Mouse (Mus musculus) stomach, embryonic 16.5 days (tissue): ENCODE data around the gene Olfml2a. TPM values are rescaled to one million over a fixed set of nuclear protein-coding genes. Genes with fewer than 3 reads are reported as not detected.

Experiments
- ATAC-seq: fragments of 200-750 bp; cut with Nextera tagmentation; 2 replicates; pipeline ENCODE4 v1.8.0; 2017; ENCODE audit warnings: moderate number of reproducible peaks, moderate TSS enrichment; ENCODE audit not compliant: insufficient read depth, low FRiP score
- H3K27ac ChIP-seq: fragments of 300-500 bp; sonication (generic); 2 replicates; pipeline ENCODE4 v1.5.1; 2014; ENCODE audit warnings: low read length
- H3K27me3 ChIP-seq: fragments of 300-500 bp; sonication (generic); 2 replicates; pipeline ENCODE4 v1.6.1; 2014; ENCODE audit warnings: low read length, control low read depth, mixed read lengths; ENCODE audit not compliant: control insufficient read depth, insufficient read depth
- H3K36me3 ChIP-seq: fragments of 300-500 bp; sonication (generic); 2 replicates; pipeline ENCODE4 v1.6.1; 2014; ENCODE audit warnings: low read length; ENCODE audit not compliant: control insufficient read depth, insufficient read depth
- H3K4me1 ChIP-seq: fragments of 300-500 bp; sonication (generic); 2 replicates; pipeline ENCODE4 v1.6.1; 2014; ENCODE audit warnings: low read length, control low read depth, mixed read lengths; ENCODE audit not compliant: control insufficient read depth, insufficient read depth
- H3K4me2 ChIP-seq: fragments of 300-500 bp; sonication (generic); 2 replicates; pipeline ENCODE4 v1.6.1; 2014; ENCODE audit warnings: low read depth, low read length, mixed read lengths
- H3K4me3 ChIP-seq: fragments of 300-500 bp; sonication (generic); replicated peaks from 2 replicates; pipeline ENCODE4 v1.5.1; 2014; ENCODE audit warnings: mild to moderate bottlenecking, low read length
- H3K9ac ChIP-seq: fragments of 300-500 bp; sonication (generic); 2 replicates; pipeline ENCODE4 v1.6.1; 2014; ENCODE audit warnings: low read length
- H3K9me3 ChIP-seq: fragments of 300-500 bp; sonication (generic); replicated peaks from 2 replicates; pipeline ENCODE4 v1.6.1; 2016; ENCODE audit warnings: low read length, control low read depth; ENCODE audit not compliant: control insufficient read depth
- WGBS: fragments of 180-500 bp; shearing (Covaris S2); extraction: QIAGEN DNeasy Blood & Tissue Kit; methylation state at CpG from one replicate; pipeline ENCODE4 v1.1.7; 2014; 5-methylcytosine and 5-hydroxymethylcytosine counted together
- polyA plus RNA-seq: library from polyadenylated mRNA; unstranded; fragments of >200 nt; fragmentation: Nextera tagmentation; extraction: Ambion mirVana; gene quantifications from 2 replicates; pipeline ENCODE4 v1.2.1, GENCODE M21; 2015

Olfml2a gene
- polyA plus RNA-seq, 1 experiment from 2014 or later = 4.5 TPM

GRCm38 (mm10) chr2:38944460-38945161 lies 12.8 kb downstream of the Olfml2a start:
- 76% methylated on average over 3 of the region's 3 CpGs for WGBS
- ATAC-seq = no peak
- H3K4me1 ChIP-seq = no peaks in the 10 kb centered on the region
- H3K4me2 ChIP-seq = no peak overlapping the region
- no peak overlapping the region for H3K4me3 ChIP-seq
- H3K27me3 ChIP-seq = no peaks in the 10 kb centered on the region
- no peaks in the 10 kb centered on the region for H3K36me3 ChIP-seq
- no peak overlapping the region for H3K9ac ChIP-seq
- H3K27ac ChIP-seq = no peak overlapping the region
- H3K9me3 ChIP-seq = no peaks in the 10 kb centered on the region

DNA sequence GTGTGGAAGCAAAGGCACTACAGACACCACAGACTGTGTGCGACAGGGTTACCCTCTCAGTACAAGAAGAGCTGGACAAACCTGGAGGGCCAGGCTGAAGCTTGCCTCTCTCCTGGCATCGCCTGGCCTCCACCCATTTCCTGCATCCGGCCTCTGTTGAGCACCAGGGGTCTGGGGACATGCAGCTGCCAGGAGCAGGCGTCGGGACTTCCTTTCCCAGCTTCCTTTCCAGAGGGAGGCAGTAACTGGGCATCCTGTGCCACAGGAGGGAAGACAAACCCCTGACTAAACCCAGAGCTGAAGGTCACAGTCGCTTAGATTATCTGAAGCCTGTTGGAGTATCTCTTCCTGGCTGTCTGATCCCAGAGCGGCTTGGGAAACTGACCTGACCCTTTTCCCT lies 15.8 kb downstream of the Olfml2a start:
- H3K27ac ChIP-seq = no peak overlapping the region
- H3K4me1 ChIP-seq = no peaks in the 10 kb centered on the region
- H3K4me2 ChIP-seq = no peak overlapping the region
- ATAC-seq = no peak
- 57% methylated on average over 7 of the region's 7 CpGs for WGBS
- no peaks in the 10 kb centered on the region for H3K27me3 ChIP-seq
- no peak overlapping the region for H3K9ac ChIP-seq
- H3K36me3 ChIP-seq = no peaks in the 10 kb centered on the region
- no peak overlapping the region for H3K4me3 ChIP-seq
- H3K9me3 ChIP-seq = no peaks in the 10 kb centered on the region

DNA sequence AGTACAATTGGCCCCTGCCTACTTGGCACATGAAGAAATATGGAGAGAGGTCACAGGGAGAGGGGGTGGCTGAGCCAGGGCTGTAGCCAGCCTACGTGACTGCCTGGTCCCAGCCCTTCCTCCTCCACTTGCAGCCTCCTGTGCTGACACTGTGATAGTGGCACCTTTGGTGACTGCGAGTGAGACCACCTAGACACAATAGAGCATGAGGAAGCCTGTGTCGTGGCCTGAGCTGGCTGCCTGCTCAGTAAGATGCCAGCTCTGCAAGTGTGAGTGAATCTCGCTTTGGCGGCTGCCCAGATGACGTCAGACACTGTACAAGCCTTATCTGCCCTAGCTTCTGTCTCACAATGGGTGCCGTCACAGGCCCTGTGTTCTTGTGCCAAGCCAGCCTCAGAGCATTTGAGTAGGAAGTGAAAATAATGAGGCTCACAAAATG lies 18.5 kb downstream of the Olfml2a start:
- Histone ChIP-seq H3K9me3 (no peaks in the 10 kb centered on the region), H3K4me2 (no peak overlapping the region), H3K27me3 (no peaks in the 10 kb centered on the region), H3K4me3 (no peak overlapping the region), H3K4me1 (no peaks in the 10 kb centered on the region), H3K36me3 (no peaks in the 10 kb centered on the region), H3K9ac (no peak overlapping the region), H3K27ac (no peak overlapping the region)
- peak; percentile 68; the same call in 1 of the 2 replicates for ATAC-seq
- 61% methylated on average over 7 of the region's 7 CpGs for WGBS

DNA sequence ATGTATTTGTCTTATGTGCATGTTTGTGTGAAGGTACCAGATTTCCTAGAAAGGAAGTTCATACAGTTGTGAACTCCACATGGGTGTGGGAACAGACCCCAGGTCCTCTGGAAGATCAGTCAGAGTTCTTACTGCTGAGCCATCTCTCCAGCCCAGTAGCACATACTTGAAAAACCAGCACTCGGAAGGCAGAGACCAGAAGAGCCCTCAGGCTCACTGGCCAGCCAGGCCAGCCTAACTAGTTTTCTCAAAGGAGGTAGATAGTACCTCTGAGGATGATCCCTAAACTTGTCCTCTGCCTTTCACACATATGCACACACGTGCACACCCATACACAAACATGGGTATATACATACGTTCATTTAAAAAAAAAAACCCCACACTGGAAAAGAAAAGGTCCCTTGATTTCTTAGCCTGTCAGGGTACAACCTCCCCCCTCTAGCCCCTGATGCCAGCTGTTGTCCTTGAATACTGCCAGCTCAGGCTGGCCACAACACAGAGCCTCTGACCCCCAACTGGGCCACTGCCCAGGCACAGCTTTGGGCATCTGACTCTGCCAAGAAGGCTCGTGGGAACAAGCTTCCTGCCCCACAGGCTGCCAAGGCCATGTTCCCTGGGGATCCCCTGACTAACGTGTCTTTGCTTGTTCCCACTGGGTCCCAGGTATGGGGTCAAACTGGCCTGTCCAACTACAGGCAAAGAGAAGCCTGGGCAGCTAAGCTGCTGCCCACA lies 21.5 kb downstream of the Olfml2a start:
- 70% methylated on average over 5 of the region's 5 CpGs for WGBS
- no peak overlapping the region for H3K4me3 ChIP-seq
- no peak overlapping the region for H3K9ac ChIP-seq
- 0 out of 2 replicates have a peak overlapping the region, but pooled peaks have one; percentile 3 for H3K27ac ChIP-seq
- ATAC-seq = no peak
- no peak overlapping the region for H3K4me2 ChIP-seq
- no peaks in the 10 kb centered on the region for H3K9me3 ChIP-seq
- no peaks in the 10 kb centered on the region for H3K36me3 ChIP-seq
- no peaks in the 10 kb centered on the region for H3K27me3 ChIP-seq
- no peaks in the 10 kb centered on the region for H3K4me1 ChIP-seq

GRCm38 (mm10) chr2:38956062-38956461 lies 24.3 kb downstream of the Olfml2a start:
- no peak overlapping the region for H3K27ac ChIP-seq
- no peaks in the 10 kb centered on the region for H3K27me3 ChIP-seq
- 57% methylated on average over 2 of the region's 2 CpGs for WGBS
- H3K4me1 ChIP-seq = no peaks in the 10 kb centered on the region
- H3K9me3 ChIP-seq = no peaks in the 10 kb centered on the region
- no peaks in the 10 kb centered on the region for H3K36me3 ChIP-seq
- ATAC-seq = no peak
- H3K9ac ChIP-seq = no peak overlapping the region
- no peak overlapping the region for H3K4me2 ChIP-seq
- H3K4me3 ChIP-seq = no peak overlapping the region

DNA sequence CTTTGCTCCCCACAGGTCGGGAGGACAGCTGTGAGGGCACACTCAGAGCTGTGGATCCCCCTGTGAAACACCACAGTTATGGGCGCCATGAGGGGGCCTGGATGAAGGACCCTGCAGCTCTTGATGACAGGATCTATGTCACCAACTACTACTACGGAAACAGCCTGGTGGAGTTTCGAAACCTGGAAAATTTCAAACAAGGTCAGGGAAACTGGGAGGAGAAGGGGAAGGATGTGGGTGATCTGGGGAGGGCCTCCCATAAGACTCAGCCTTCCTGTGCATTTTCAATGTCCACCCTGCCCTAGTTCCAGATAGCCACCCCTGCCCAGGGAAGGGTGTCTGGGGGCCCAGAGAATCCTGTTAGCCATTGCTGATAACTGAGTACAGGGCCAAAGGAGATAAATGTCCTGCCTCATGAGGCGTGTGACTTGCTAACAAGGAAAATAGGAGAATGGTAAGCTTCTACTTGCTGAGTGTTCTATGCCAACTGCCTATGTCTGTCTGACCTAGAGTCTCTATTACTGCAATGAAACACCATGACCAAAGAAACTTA lies 26.0 kb downstream of the Olfml2a start:
- no peaks in the 10 kb centered on the region for H3K4me1 ChIP-seq
- no peak overlapping the region for H3K4me2 ChIP-seq
- no peaks in the 10 kb centered on the region for H3K9me3 ChIP-seq
- no peaks in the 10 kb centered on the region for H3K27me3 ChIP-seq
- no peak overlapping the region for H3K4me3 ChIP-seq
- ATAC-seq = no peak
- H3K27ac ChIP-seq = no peak overlapping the region
- WGBS = 78% methylated on average over 5 of the region's 5 CpGs
- no peaks in the 10 kb centered on the region for H3K36me3 ChIP-seq
- H3K9ac ChIP-seq = no peak overlapping the region

GRCm38 (mm10) chr2:38964198-38964597 lies 32.4 kb downstream of the Olfml2a start:
- no peak for ATAC-seq
- no peaks in the 10 kb centered on the region for H3K27me3 ChIP-seq
- no peak overlapping the region for H3K4me3 ChIP-seq
- no peaks in the 10 kb centered on the region for H3K9me3 ChIP-seq
- no peak overlapping the region for H3K9ac ChIP-seq
- H3K27ac ChIP-seq = no peak overlapping the region
- 9% methylated on average over 4 of the region's 4 CpGs for WGBS
- H3K4me2 ChIP-seq = no peak overlapping the region
- H3K36me3 ChIP-seq = no peaks in the 10 kb centered on the region
- H3K4me1 ChIP-seq = no peaks in the 10 kb centered on the region

DNA sequence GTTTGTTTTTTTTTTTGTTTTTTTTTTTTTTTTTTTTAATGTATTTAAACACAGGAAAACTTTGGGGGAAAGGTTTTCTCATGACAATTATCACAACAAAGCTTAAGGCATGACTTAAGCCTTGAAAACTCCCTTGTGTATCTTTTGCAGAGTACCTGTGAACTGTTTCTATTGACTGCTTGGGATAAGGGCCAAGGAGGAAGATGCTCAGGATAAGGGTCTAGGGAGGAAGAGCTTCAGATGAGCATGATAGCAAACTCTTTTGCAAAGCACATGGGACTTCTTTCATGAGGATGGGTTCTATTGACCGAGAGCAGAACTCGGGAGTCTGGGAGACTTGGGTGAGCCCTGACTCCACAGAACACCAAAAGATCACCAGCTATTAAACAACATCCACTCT lies 37.9 kb downstream of the Olfml2a start:
- H3K27ac ChIP-seq = no peak overlapping the region
- ATAC-seq = no peak
- no peak overlapping the region for H3K4me3 ChIP-seq
- no peak overlapping the region for H3K9ac ChIP-seq
- 82% methylated on average over 2 of the region's 2 CpGs for WGBS
- H3K27me3 ChIP-seq = no peaks in the 10 kb centered on the region
- H3K36me3 ChIP-seq = no peaks in the 10 kb centered on the region
- no peak overlapping the region for H3K4me2 ChIP-seq
- H3K9me3 ChIP-seq = no peaks in the 10 kb centered on the region
- no peaks in the 10 kb centered on the region for H3K4me1 ChIP-seq

GRCm38 (mm10) chr2:38970057-38970456 lies 38.3 kb downstream of the Olfml2a start:
- Histone ChIP-seq H3K4me3 (no peak overlapping the region), H3K27me3 (no peaks in the 10 kb centered on the region), H3K27ac (no peak overlapping the region), H3K4me1 (no peaks in the 10 kb centered on the region), H3K9me3 (no peaks in the 10 kb centered on the region), H3K36me3 (no peaks in the 10 kb centered on the region), H3K4me2 (no peak overlapping the region), H3K9ac (no peak overlapping the region)
- no peak for ATAC-seq
- 50% methylated on average over 5 of the region's 5 CpGs for WGBS
